Mouse (Mus musculus) CH12.LX (cell line): Measurements from ENCODE around the gene Prss42.
A peak's percentile ranks its signal among the peaks of the same experiment; 100 is the strongest.

ENCODE experiments used
- CHD2 ChIP-seq: IDR thresholded peaks from 2 replicates; pipeline ENCODE4 v1.6.1; 2011; ENCODE audit warnings: low read length, improper control_type of control experiment
- CTCF ChIP-seq, 2 experiments: IDR thresholded peaks in 1 of 2; conservative IDR thresholded peaks in 1 of 2; 2 replicates each; pipeline ENCODE4 v1.5.1; 2011 to 2012; ENCODE audit warnings: low read depth in 2 of 2, low read length in 2 of 2, improper control_type of control experiment in 1 of 2, inconsistent platforms in 1 of 2, mild to moderate bottlenecking in 1 of 2, moderate library complexity in 1 of 2
- ELF1 ChIP-seq: IDR thresholded peaks from 2 replicates; pipeline ENCODE4 v1.6.1; 2014; ENCODE audit warnings: low read depth, mild to moderate bottlenecking, inconsistent platforms, low read length, improper control_type of control experiment
- EP300 ChIP-seq: IDR thresholded peaks from 2 replicates; pipeline ENCODE4 v1.6.1; 2011; ENCODE audit warnings: low read length, improper control_type of control experiment
- ETS1 ChIP-seq: conservative IDR thresholded peaks from 2 replicates; pipeline ENCODE4 v1.6.1; 2012; ENCODE audit warnings: low read depth, mild to moderate bottlenecking, inconsistent platforms, low read length, improper control_type of control experiment, moderate library complexity
- HCFC1 ChIP-seq: IDR thresholded peaks from 2 replicates; pipeline ENCODE4 v1.6.1; 2012; ENCODE audit warnings: low read depth, mild to moderate bottlenecking, inconsistent platforms, low read length, improper control_type of control experiment
- MEF2A ChIP-seq: IDR thresholded peaks from 2 replicates; pipeline ENCODE4 v1.6.1; 2014; ENCODE audit warnings: low read depth, mild to moderate bottlenecking, inconsistent platforms, low read length, improper control_type of control experiment, borderline replicate concordance
- NELFE ChIP-seq: IDR thresholded peaks from 2 replicates; pipeline ENCODE4 v1.6.1; 2011; ENCODE audit warnings: low read depth, low read length, improper control_type of control experiment
- NRF1 ChIP-seq: IDR thresholded peaks from 2 replicates; pipeline ENCODE4 v1.6.1; 2014; ENCODE audit warnings: low read depth, mild to moderate bottlenecking, inconsistent platforms, low read length, improper control_type of control experiment, moderate library complexity
- POLR2A ChIP-seq: IDR thresholded peaks from 2 replicates; pipeline ENCODE4 v1.6.1; 2011; ENCODE audit warnings: low read depth, mild to moderate bottlenecking, improper control_type of control experiment, low read length
- SMC3 ChIP-seq: IDR thresholded peaks from 2 replicates; pipeline ENCODE4 v1.6.1; 2011; ENCODE audit warnings: low read depth, low read length, improper control_type of control experiment
- USF1 ChIP-seq: IDR thresholded peaks from 2 replicates; pipeline ENCODE4 v1.6.1; 2014; ENCODE audit warnings: low read depth, mild to moderate bottlenecking, inconsistent platforms, low read length, improper control_type of control experiment
- ZMIZ1 ChIP-seq: IDR thresholded peaks from 2 replicates; pipeline ENCODE4 v1.6.1; 2012; ENCODE audit warnings: low read depth, mild to moderate bottlenecking, inconsistent platforms, low read length, improper control_type of control experiment
- ZNF384 ChIP-seq: IDR thresholded peaks from 2 replicates; pipeline ENCODE4 v1.6.1; 2012; ENCODE audit warnings: low read depth, low read length, improper control_type of control experiment, inconsistent platforms

- peak; percentile 59; the same call in 1 of the 2 replicates for TF ChIP-seq MEF2A
- TF ChIP-seq NELFE, result no peak
- no peak for TF ChIP-seq CHD2
- TF ChIP-seq ETS1, result 0 out of 2 replicates have a peak, but pooled peaks have one; percentile 11
- TF ChIP-seq NRF1, result peak; percentile 43
- no peak for TF ChIP-seq ZNF384
- 0 out of 2 replicates have a peak, but pooled peaks have one; percentile 23 for TF ChIP-seq HCFC1
- peak in 1 of 2 experiments; percentile 82; a peak in 2 of 4 replicates for TF ChIP-seq CTCF (conservative IDR thresholded peaks at IDR 0.05 in 1 of 2, IDR thresholded peaks at IDR 0.05 in 1 of 2; ENCODE audit: low read depth in 2 of 2, low read length in 2 of 2)
- no peak for TF ChIP-seq POLR2A
- TF ChIP-seq EP300, result no peak
- no peak for TF ChIP-seq ZMIZ1
- peak; percentile 75 for TF ChIP-seq SMC3
- no peak; the same call in 1 of the 2 replicates for TF ChIP-seq ELF1
- no peak for TF ChIP-seq USF1
These were observed 16.7 kb upstream of the Prss42 start for GRCm38 (mm10) chr9:110781256-110781721.
